Mouse (Mus musculus) cerebellum, postnatal 25 days (tissue): ENCODE measurements at regions not wholly inside any gene's neighbourhood (a gene's known extent, or its start where the extent isn't known, plus 50 kb on each side); places are given as distances from the start of the nearest gene placed in this dataset.

Source experiments
- DNase-seq, 2 experiments: peaks; one replicate each; pipeline ENCODE4 v3.0.0; 2021; ENCODE audit warnings: mixed read lengths in 2 of 2

DNA sequence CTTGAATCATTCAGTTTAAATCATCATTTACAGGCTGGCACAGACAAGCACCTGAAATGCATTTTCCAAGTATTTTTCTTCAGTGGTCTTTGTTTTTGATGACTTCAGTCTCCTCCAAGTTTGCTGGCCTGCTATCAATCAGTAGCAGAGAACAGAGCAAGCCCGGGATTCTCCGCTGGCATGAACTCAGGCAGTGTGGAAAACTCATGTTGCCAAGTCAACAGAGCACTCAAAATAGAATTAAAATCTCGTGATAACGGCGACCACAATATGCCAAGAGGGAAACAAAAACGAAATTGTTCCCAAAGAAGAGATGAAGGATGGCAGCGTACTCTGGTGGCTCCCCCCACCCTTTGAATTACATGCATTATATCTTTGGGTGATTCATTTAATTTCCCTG, 190.9 kb upstream of the Fat4 start:
- no peak for DNase-seq

- DNase-seq, result no peak
These were observed 194.0 kb upstream of the Fat4 start for GRCm38 (mm10) chr3:38692768-38693167.

DNA sequence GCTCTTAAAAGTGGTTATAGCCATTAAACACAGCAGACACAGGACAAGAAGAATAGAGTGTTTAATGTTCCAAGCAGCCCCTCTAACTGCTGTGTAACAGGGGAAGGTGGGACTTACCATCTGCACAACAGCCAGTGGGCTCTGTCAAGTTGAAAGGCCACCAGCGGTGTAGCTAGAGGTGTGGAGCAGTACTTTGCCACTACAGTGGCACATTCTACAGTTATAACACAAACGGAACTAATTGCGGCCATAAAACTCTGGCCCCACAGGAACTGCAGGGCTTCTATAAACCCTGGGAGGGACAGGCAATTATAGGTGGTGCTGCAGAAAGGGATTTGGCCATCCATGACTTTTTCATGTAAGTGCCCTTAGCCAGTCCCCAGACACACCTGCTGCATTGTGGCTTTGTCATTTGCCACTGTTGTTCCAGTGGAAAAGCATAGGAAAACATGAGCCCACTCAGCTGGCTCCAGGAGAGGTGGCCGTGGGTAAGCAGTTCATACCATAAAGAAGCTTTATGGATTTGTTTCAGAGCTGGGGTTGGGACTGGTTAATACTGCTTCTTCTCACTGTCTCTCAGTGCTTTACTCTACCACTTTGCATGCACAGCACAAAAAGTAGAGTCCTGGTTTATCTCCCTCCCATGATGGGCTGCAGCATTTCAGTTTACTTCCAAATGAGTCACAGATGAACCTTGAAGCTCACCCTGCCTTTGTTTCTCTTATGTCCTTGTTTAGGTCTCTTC, 199.8 kb upstream of the Ankrd50 start:
- no peak for DNase-seq

DNA sequence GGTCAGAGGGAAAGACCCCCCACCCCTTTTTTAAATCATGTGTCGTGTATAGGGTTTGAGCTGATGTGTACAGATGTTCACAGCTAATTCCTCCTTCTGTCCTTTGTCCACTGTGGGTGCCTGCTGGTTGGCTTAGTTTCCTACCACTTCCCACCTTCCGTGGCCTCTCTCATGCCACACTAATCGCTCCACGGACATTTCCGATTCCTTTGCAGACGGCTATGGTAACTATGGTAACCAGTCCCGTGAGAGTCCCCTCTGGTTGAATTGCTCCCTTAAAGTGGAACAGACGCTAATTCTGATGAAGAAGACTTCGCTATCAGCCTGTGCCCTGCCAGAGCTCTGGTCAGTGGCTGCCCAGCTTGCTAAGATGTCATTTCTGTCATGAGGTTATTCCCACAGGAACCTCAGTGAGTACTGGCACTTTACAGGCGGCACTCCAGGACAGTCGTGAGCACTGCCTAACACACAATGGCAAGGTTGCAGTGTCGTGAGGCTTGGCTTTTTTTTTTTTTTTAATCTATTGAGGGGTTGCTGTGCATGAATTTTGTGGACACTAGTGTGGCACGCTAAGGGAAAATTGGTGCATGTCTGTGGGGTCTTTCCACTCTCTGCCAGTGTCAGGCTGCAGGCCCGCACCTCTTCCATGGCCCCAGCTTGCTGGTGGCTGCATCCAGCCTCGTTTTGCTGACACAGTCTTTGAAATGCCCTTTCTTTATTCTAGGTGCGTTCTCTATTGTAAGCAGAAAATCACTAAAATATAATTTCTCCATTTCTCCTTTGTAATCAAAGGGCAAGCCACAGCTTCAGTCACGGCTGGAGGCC, 179.2 kb upstream of the Ankrd50 start:
- peak in 1 of 2 experiments; percentile 8 for DNase-seq

- peak in 1 of 2 experiments; percentile 17 for DNase-seq
These were observed 178.4 kb upstream of the Ankrd50 start for GRCm38 (mm10) chr3:38663023-38663422.

- DNase-seq, result no peak
These were observed 172.1 kb upstream of the Ankrd50 start for GRCm38 (mm10) chr3:38656790-38657189.

- no peak for DNase-seq
These were observed 169.3 kb upstream of the Ankrd50 start for GRCm38 (mm10) chr3:38653928-38654327.

DNA sequence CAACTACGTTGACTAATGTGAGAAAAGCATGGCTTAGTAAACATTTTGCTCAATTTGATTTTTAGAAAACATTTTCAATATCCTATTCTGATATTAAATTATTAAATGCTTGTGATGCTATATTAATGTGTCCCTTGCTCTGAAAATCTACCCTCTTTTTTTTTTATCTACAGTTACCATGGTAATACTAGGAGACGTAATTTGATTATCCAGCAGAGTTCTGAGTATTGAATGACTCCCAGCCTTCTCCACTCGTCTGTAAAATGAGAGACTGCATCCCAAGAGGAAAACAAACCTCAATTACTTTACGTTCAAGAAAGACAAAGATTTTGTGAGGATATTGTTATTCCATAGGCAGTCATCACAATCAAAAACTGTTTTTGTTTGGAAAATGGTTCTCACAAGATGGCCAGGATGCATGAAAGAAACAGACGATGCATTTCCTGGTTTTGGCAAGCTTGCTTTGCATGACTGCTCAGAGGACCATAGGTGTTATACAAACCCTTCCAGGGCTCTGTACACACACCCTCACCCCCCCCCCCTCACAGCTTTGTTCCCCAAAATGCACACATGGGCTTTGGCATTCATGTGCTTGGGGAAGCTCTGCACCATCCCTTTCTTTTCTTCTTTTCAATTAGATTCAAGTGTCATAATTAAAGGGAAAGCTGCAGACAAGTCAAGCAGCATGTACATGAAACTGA, 168.5 kb upstream of the Ankrd50 start:
- DNase-seq, result no peak

DNA sequence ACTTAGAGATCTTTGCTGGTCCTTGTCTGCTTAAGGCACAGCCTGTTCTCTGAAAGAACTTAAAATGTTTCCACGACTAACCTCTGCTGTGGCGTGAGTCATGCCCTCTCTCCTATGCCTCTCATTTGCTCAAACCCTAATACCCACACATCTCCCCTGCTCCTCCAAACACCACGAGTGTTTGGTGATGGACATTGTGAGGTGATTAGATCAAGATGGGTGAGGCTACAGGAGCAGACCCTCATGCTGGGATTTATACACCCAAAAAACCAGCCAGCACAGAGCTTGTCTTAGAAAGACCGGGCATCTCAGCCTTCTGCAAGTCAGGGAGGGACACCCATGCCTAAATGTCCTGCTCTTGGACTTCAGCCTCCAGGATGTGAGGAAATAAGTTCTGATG, 165.5 kb upstream of the Ankrd50 start:
- no peak for DNase-seq

DNA sequence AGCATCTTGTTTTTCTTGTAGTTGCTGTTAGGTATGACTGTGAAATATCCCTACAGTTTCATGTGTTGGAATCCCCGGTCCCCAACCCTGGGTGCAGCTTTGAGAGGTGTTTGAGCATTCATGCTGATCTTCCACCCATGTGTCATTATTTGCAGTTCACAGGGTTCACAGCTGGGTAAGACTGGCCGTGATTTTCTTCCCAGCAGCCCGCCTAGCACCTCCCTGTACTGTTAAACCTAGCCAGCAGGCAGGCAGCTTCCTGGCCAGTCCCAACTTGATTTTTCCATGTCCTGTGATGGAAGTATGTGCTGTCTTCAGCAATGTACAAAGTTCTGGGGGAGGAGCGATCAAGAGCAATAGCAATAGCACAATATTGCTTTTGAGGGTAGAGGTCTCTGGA, 164.0 kb upstream of the Ankrd50 start:
- DNase-seq, result no peak

GRCm38 (mm10) chr3:38647737-38648330, 163.2 kb upstream of the Ankrd50 start:
- DNase-seq, result no peak

DNA sequence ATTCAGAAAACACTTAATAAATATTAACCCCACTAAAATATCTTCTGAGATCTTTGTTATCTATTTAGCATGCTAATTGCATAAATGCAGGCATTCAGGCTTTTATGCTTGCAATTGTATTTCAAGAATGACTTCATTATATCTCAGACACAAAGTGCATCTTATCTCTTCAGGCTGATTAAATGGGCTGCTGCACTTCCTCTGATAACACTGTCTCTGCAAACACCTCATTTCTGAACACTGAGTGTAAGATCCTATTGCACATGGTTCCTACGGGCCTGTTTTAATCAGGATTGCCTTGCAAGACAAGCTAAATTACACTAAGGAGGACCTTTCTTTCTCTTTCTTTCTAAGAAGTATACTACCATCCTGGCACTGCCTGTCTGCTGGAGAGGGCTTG, 157.1 kb upstream of the Ankrd50 start:
- no peak for DNase-seq

GRCm38 (mm10) chr3:38636806-38637205, 152.2 kb upstream of the Ankrd50 start:
- DNase-seq, result no peak

DNA sequence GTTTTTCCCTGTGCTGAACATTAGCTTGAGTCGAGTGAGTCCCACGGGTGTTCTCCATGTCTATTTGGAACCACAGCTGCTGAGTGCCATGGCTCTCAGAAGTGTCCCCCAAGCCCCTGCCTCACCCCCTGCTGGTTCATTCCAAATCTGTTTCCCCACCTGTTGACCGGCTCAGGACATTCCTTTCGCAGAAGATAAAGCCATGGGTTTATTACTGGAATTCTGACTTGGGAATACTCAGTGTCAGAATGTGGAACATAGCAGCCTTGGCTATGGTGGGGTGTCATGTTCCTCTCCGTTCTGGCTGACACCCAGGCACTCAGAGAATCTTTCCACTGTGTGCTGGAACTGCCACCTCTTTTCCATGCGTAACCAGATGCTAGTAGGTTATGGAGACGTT, 148.7 kb upstream of the Ankrd50 start:
- no peak for DNase-seq

GRCm38 (mm10) chr3:38625575-38626184, 141.0 kb upstream of the Ankrd50 start:
- DNase-seq, result no peak

GRCm38 (mm10) chr3:38617989-38618388, 133.3 kb upstream of the Ankrd50 start:
- no peak for DNase-seq

- no peak for DNase-seq
These were observed 132.6 kb upstream of the Ankrd50 start for GRCm38 (mm10) chr3:38617217-38617616.

DNA sequence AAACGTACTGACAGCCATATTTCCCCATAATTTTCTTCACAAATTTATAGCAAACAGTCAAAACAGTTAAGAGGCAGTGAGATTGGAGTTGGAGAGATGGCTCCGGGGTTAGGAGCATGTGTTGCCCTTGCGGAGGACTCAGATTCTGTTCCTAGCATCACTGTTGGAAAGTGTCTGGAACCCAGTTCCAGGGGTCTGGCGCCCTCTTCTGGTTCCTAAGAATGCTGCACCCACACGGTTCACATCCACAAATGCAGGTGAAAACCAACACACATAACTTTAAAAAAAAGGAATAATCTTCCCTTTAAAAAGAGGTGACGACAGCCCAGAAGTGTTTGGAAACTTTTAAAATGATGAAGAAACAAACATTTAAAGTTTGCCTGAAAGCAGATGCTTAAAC, 129.1 kb upstream of the Ankrd50 start:
- no peak for DNase-seq

DNA sequence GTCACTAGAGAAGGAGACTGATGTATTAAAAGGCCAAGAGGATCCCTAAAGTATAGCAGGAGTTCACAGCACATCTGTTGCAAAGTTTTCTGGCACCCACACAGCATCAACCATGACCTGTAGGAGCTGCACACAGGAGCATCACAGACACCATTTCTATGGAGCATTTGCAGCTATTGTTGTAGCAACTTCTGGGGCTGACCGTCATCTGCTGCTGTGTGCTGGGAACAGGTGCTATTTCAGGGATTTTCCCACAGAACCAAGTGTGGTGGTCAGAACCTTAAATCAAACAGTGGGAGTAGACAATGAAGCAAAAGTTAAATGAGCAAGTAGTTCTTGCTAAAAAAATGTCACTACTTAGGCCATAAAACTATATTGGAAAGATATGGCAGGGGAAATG, 106.9 kb upstream of the Ankrd50 start:
- DNase-seq, result no peak

DNA sequence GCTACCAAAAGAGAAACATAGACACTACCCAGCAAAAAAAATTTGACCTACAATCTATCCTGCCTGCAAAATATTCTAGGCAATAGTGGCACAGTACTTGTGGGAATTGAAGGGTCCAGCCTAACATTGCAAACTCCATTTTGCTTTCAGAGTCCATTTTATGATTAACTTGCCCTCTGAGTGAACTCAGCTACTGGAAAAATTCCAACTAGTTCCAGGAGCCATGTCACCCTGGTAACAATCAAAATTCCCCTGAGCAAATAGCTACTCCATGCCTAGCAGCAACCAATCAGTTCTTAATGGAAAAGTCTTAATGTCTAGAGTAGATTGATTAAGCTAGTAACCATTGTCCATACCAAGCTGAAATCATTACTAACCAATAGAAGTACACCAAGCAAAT, 104.3 kb upstream of the Ankrd50 start:
- DNase-seq, result no peak

GRCm38 (mm10) chr3:38585509-38585908, 100.9 kb upstream of the Ankrd50 start:
- no peak for DNase-seq

- DNase-seq, result no peak
These were observed 95.1 kb upstream of the Ankrd50 start for GRCm38 (mm10) chr3:38579781-38580180.
